Mouse (Mus musculus): Measurements from ENCODE around the gene Gm13090. TPM values are rescaled to one million over a fixed set of nuclear protein-coding genes. Genes with fewer than 3 reads are reported as not detected.

The Gm13090 gene
- polyA plus RNA-seq, 1 experiment from 2014 or later = not detected

- peak overlapping the region; percentile 99 for H3K27ac ChIP-seq (replicated peaks)
- WGBS = 30% methylated on average over 11 of the region's 11 CpGs
- no peak for ATAC-seq (ENCODE audit: extremely low read depth, insufficient number of reproducible peaks, low FRiP score, low TSS enrichment)
- peaks cover 81% of the 10 kb centered on the region for H3K4me1 ChIP-seq
- H3K9me3 ChIP-seq = peaks cover 9% of the 10 kb centered on the region
- H3K36me3 ChIP-seq = peaks cover 4% of the 10 kb centered on the region; the same call in 1 of the 2 replicates
- H3K27me3 ChIP-seq (replicated peaks) = no peaks in the 10 kb centered on the region
- H3K9ac ChIP-seq = peak overlapping the region; percentile 82
- peak overlapping the region; percentile 70 for H3K4me2 ChIP-seq
- H3K4me3 ChIP-seq = peak overlapping the region; percentile 38
Observed at GRCm38 (mm10) chr4:151097104-151097438, 7.7 kb downstream of the Gm13090 start.

- H3K4me2 ChIP-seq = peak overlapping the region; percentile 83
- peaks cover 26% of the 10 kb centered on the region for H3K27me3 ChIP-seq (replicated peaks)
- no peaks in the 10 kb centered on the region for H3K36me3 ChIP-seq
- peaks cover 59% of the 10 kb centered on the region for H3K4me1 ChIP-seq
- ATAC-seq (ENCODE audit: extremely low read depth, insufficient number of reproducible peaks, low FRiP score, low TSS enrichment) = no peak
- H3K9ac ChIP-seq = peak overlapping the region; percentile 57
- 57% methylated on average over 11 of the region's 11 CpGs for WGBS
- peak overlapping the region; percentile 28; the same call in 1 of the 2 replicates for H3K4me3 ChIP-seq
- peaks cover 9% of the 10 kb centered on the region for H3K9me3 ChIP-seq
- H3K27ac ChIP-seq (replicated peaks) = peak overlapping the region; percentile 88
Observed at GRCm38 (mm10) chr4:151103646-151104045, 14.3 kb downstream of the Gm13090 start.

- Histone ChIP-seq H3K4me1 (peaks cover 58% of the 10 kb centered on the region), H3K9ac (peak overlapping the region; percentile 57), H3K27ac (replicated peaks) (peak overlapping the region; percentile 88), H3K4me2 (peak overlapping the region; percentile 83), H3K27me3 (replicated peaks) (peaks cover 31% of the 10 kb centered on the region), H3K9me3 (peaks cover 9% of the 10 kb centered on the region), H3K36me3 (no peaks in the 10 kb centered on the region), H3K4me3 (peak overlapping the region; percentile 28)
- ATAC-seq (ENCODE audit: extremely low read depth, insufficient number of reproducible peaks, low FRiP score, low TSS enrichment) = no peak
- WGBS = 46% methylated on average over 10 of the region's 10 CpGs
Observed at GRCm38 (mm10) chr4:151104147-151104546, 14.8 kb downstream of the Gm13090 start.

DNA sequence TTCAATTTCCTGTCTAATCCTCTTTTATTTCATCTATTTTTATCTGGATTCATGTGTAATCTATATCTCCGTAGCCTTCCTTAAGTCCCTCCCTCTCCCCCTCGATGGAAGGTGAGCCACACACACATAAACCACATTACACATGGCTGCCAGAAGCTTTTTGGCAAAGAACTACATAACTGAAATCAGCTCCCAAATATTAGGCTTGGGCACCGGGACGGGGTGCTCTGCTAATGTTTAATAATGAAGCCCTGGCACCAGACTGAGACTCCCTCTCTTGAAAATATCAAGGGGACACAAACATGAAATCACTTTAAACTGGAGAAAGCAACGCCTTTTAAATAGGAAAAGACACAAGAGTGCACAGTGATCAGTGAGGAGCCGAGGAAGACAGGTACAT lies 16.5 kb downstream of the Gm13090 start:
- H3K4me3 ChIP-seq = peak overlapping the region; percentile 70
- peaks cover 48% of the 10 kb centered on the region for H3K27me3 ChIP-seq (replicated peaks)
- H3K4me1 ChIP-seq = peaks cover 44% of the 10 kb centered on the region
- H3K36me3 ChIP-seq = no peaks in the 10 kb centered on the region
- peak overlapping the region; percentile 90 for H3K27ac ChIP-seq (replicated peaks)
- peak overlapping the region; percentile 83 for H3K4me2 ChIP-seq
- H3K9ac ChIP-seq = peak overlapping the region; percentile 90
- H3K9me3 ChIP-seq = peaks cover 9% of the 10 kb centered on the region
- ATAC-seq (ENCODE audit: extremely low read depth, insufficient number of reproducible peaks, low FRiP score, low TSS enrichment) = no peak
- WGBS = 58% methylated on average over 6 of the region's 6 CpGs

DNA sequence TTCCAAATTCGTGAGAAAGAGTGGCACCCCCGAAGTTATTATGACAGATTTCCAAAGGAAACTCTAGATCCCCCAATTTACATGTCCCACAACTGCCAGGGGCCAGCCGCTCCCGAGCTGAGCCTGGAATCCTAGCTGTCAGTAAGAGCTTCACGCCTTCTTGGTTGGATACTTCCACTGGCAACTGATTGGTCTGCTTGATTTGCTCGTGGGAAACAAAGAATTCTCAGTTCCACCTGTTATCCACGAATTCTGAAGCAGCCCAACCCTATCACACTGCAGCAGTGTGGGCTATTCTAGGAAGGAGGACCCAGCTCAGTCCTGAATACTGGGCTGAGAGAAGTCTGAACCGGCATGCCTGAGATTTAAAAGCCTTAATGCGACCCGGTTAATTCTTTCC lies 17.1 kb downstream of the Gm13090 start:
- Histone ChIP-seq H3K4me3 (peak overlapping the region; percentile 70), H3K4me2 (peak overlapping the region; percentile 83), H3K9ac (peak overlapping the region; percentile 90), H3K36me3 (no peaks in the 10 kb centered on the region), H3K27me3 (replicated peaks) (peaks cover 54% of the 10 kb centered on the region), H3K9me3 (peaks cover 5% of the 10 kb centered on the region; the same call in 1 of the 2 replicates), H3K27ac (replicated peaks) (peak overlapping the region; percentile 90), H3K4me1 (peaks cover 46% of the 10 kb centered on the region)
- 32% methylated on average over 10 of the region's 10 CpGs for WGBS
- no peak for ATAC-seq (ENCODE audit: extremely low read depth, insufficient number of reproducible peaks, low FRiP score, low TSS enrichment)

DNA sequence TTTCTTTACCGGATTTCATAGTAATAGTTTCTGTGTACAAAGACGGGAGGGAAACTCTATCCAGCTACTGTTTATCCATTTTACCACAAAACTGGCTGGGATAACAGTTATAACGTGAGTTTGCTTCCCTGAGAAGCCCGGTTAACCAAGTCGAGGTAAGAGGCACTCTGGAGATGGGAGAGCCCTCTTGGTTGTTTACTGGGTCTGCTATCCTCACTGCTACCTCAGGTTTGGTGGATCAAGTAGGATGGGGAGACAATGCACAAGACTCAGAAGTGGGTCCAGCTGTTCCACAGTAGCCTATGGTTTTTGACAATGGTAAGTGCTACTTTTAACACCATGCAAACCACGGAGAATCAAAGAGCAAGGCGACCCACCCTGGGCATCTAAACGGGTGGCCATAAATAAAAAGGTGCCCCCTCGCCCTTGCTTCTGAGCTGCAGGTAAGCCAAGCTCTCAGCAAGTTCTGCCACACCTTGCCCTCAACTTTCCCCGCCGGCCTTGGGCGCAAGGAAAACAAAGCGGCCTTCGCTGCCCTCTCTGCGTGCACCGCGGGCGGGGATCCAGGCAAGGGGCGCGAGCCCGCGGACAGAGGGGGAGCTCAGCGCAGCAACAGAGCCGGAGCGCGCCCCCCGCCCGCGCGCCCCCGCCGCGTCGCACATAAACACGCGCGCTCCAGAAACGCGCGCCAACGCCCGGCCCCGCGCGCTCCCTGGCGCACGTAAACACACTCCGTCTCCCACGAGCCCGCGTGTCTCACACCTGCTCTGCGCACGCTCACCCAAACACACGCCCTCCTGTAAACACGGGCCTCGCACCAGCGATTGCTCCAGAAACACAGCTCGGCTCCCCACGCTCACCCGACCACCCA lies 18.0 kb downstream of the Gm13090 start:
- Histone ChIP-seq H3K27me3 (replicated peaks) (peaks cover 62% of the 10 kb centered on the region), H3K4me2 (peak overlapping the region; percentile 83), H3K4me1 (peaks cover 41% of the 10 kb centered on the region), H3K9me3 (no peaks in the 10 kb centered on the region), H3K36me3 (no peaks in the 10 kb centered on the region), H3K4me3 (peak overlapping the region; percentile 70), H3K27ac (replicated peaks) (peak overlapping the region; percentile 90), H3K9ac (peak overlapping the region; percentile 90)
- 5% methylated on average over 60 of the region's 60 CpGs for WGBS
- no peak for ATAC-seq (ENCODE audit: extremely low read depth, insufficient number of reproducible peaks, low FRiP score, low TSS enrichment)

GRCm38 (mm10) chr4:151108028-151108771 lies 18.8 kb downstream of the Gm13090 start:
- Histone ChIP-seq H3K4me1 (peaks cover 33% of the 10 kb centered on the region), H3K9me3 (no peaks in the 10 kb centered on the region), H3K4me3 (peak overlapping the region; percentile 70), H3K4me2 (peak overlapping the region; percentile 83), H3K9ac (peak overlapping the region; percentile 90), H3K27ac (replicated peaks) (peak overlapping the region; percentile 90), H3K27me3 (replicated peaks) (peaks cover 65% of the 10 kb centered on the region), H3K36me3 (no peaks in the 10 kb centered on the region)
- WGBS = under 1% methylated on average over 100 of the region's 101 CpGs
- peak; percentile 90 for ATAC-seq (ENCODE audit: extremely low read depth, insufficient number of reproducible peaks, low FRiP score, low TSS enrichment)

- peak overlapping the region; percentile 90 for H3K27ac ChIP-seq (replicated peaks)
- 8% methylated on average over 11 of the region's 20 CpGs for WGBS
- peaks cover 27% of the 10 kb centered on the region for H3K4me1 ChIP-seq
- no peaks in the 10 kb centered on the region for H3K36me3 ChIP-seq
- peak; percentile 1; the same call in 1 of the 2 replicates for ATAC-seq (ENCODE audit: extremely low read depth, insufficient number of reproducible peaks, low FRiP score, low TSS enrichment)
- H3K4me3 ChIP-seq = peak overlapping the region; percentile 70
- H3K27me3 ChIP-seq (replicated peaks) = peaks cover 65% of the 10 kb centered on the region
- peak overlapping the region; percentile 90 for H3K9ac ChIP-seq
- peak overlapping the region; percentile 83 for H3K4me2 ChIP-seq
- H3K9me3 ChIP-seq = no peaks in the 10 kb centered on the region
Observed at GRCm38 (mm10) chr4:151108834-151109241, 19.5 kb downstream of the Gm13090 start.

DNA sequence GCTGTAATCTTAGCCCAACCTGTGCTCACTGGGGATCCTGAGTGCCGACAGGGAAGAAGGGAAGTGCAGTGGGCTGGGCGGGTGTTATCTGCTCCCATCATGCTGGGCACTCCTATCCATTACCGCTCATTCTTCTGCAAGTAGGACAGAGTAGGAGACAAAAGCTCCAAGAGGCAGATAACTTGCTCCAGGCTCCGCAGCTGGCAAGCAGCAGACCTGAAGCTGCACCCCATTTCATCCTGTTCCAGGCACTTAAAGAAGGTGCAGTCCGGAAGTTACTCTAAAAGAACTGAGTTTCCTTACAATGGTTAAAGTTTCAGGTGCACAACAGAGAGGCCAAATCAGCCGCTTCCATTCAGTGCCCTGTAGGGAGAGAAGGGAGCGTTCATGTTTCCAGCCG lies 21.9 kb downstream of the Gm13090 start:
- WGBS = 33% methylated on average over 8 of the region's 8 CpGs
- no peak for ATAC-seq (ENCODE audit: extremely low read depth, insufficient number of reproducible peaks, low FRiP score, low TSS enrichment)
- 0 out of 2 replicates have a peak overlapping the region, but pooled peaks have one; percentile 14 for H3K9ac ChIP-seq

DNA sequence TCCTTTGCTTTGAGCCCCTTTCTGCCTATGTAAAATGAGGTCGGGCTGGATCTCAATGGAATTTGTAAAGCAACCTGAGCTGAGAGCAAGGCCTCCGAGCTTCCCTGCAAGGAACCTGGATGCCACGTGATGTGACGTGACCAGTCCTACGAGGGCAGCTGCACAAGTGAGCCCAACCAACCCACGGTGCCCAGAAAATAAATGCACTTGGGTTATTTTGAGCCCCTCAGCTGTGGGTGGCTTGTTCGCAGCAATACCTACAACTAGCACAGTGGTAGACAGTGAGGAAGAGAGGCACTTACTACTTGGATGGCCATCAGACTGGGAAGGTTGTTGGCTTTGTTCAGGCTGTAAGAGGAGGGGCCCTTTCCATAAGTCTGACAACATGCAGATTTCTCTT lies 25.2 kb downstream of the Gm13090 start:
- WGBS = 74% methylated on average over 7 of the region's 7 CpGs
- Histone ChIP-seq H3K4me3 (no peak overlapping the region), H3K4me2 (no peak overlapping the region), H3K27ac (replicated peaks) (no peak overlapping the region), H3K9me3 (no peaks in the 10 kb centered on the region), H3K4me1 (0 out of 2 replicates have a peak, but pooled peaks cover 2% of the 10 kb centered on the region), H3K9ac (no peak overlapping the region), H3K27me3 (replicated peaks) (peaks cover 30% of the 10 kb centered on the region), H3K36me3 (no peaks in the 10 kb centered on the region)
- ATAC-seq (ENCODE audit: extremely low read depth, insufficient number of reproducible peaks, low FRiP score, low TSS enrichment) = no peak

More for the DNA sequence above, 21.9 kb downstream of the Gm13090 start:
- peaks cover 7% of the 10 kb centered on the region for H3K4me1 ChIP-seq
- H3K36me3 ChIP-seq = no peaks in the 10 kb centered on the region
- no peak overlapping the region for H3K4me3 ChIP-seq
- H3K9me3 ChIP-seq = no peaks in the 10 kb centered on the region
- H3K27ac ChIP-seq (replicated peaks) = no peak overlapping the region
- H3K27me3 ChIP-seq (replicated peaks) = peaks cover 58% of the 10 kb centered on the region
- no peak overlapping the region for H3K4me2 ChIP-seq

GRCm38 (mm10) chr4:151118883-151119282 lies 29.5 kb downstream of the Gm13090 start:
- no peak overlapping the region for H3K4me2 ChIP-seq
- no peak overlapping the region for H3K9ac ChIP-seq
- H3K4me1 ChIP-seq = peaks cover 14% of the 10 kb centered on the region
- no peak overlapping the region for H3K4me3 ChIP-seq
- H3K27ac ChIP-seq (replicated peaks) = no peak overlapping the region
- no peaks in the 10 kb centered on the region for H3K36me3 ChIP-seq
- no peak for ATAC-seq (ENCODE audit: extremely low read depth, insufficient number of reproducible peaks, low FRiP score, low TSS enrichment)
- 87% methylated on average over 3 of the region's 3 CpGs for WGBS
- H3K27me3 ChIP-seq (replicated peaks) = no peaks in the 10 kb centered on the region
- no peaks in the 10 kb centered on the region for H3K9me3 ChIP-seq
